Mouse (Mus musculus) kidney, adult 2 months (tissue): ENCODE measurements around the gene Dcun1d4.

Experiments
- CTCF ChIP-seq: fragments of 200-500 bp; conservative IDR thresholded peaks from 2 replicates; pipeline ENCODE4 v1.5.1; 2011; ENCODE audit warnings: low read depth, mild to moderate bottlenecking, control low read depth, low read length, moderate library complexity, mixed read lengths; ENCODE audit not compliant: insufficient read depth, insufficient read length
- POLR2A ChIP-seq: fragments of 200-500 bp; IDR thresholded peaks from one replicate; pipeline ENCODE4 v1.6.1; 2011; ENCODE audit warnings: low read depth, low read length, control low read depth

DNA sequence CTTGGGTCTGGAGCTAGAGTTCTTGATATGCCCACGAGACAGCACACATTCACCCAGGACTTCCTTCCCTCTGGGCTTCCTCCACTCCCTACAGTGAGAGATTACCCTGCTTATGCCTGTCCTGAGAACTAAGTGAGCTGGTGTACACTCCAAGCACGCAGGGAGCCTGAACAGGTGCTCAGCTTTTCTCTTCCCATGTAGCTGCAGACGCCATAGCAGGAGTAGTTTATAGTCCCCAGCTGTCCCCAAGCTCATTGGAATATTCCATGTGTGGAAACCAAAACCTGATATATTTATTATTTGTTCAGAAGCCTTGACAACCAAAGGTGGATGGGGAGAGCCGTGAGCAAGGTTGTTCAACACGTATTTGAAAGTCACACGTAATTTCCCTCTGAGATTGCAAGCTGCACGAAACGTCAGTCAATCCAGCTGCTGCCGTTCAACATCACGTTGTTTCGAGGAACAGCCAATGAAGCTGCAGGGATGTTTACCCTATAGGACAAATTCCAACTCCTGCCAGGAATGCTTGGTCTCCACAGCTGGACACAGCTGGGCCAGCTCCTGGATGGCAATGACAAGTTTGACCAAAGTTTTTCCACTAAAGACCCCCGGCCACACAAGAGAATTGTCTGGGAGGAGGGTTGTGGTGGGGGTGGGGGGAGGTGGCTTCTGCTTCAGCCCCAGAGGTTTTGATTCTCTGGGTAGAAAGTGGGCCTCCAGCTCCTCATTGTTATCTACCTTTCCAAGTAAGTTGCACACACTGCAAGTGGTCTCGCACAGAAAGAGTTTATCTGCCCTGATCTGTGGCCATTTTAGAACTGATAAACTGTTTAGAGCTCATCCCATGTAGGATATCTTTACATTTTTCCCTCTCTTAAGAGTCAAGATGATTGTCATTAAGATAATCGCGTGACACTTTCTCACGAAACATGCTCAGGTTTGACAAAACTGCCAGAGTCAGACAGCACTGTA lies 12.1 kb upstream of the Dcun1d4 start:
- no peak for TF ChIP-seq POLR2A
- TF ChIP-seq CTCF, result no peak
